Mouse (Mus musculus) right cerebral cortex, postnatal 4 days (tissue): ENCODE results near the gene Pcsk7.

Experiments used
- DNase-seq: peaks from one replicate; pipeline ENCODE4 v3.0.0-alpha.2; 2022

Pcsk7 gene

GRCm38 (mm10) chr9:45906355-45907077 is at the start of gene Pcsk7, which contains the start of gene Rnf214:
Pcsk7 (plus strand) TSS chr9:45906497.
Rnf214 (minus strand) TSS chr9:45906911.
- peak; percentile 91 for DNase-seq

- no peak for DNase-seq
Observed at GRCm38 (mm10) chr9:45859364-45859763, 46.9 kb upstream of the Pcsk7 start.

- DNase-seq = no peak
Observed at GRCm38 (mm10) chr9:45861813-45862212, 44.5 kb upstream of the Pcsk7 start.

GRCm38 (mm10) chr9:45869181-45869580 is 37.1 kb upstream of the Pcsk7 start:
- no peak for DNase-seq

GRCm38 (mm10) chr9:45870265-45870664 is 36.0 kb upstream of the Pcsk7 start:
- no peak for DNase-seq

- no peak for DNase-seq
Observed at GRCm38 (mm10) chr9:45877928-45878327, 28.4 kb upstream of the Pcsk7 start.

- no peak for DNase-seq
Observed at GRCm38 (mm10) chr9:45893681-45894080, 12.6 kb upstream of the Pcsk7 start.

GRCm38 (mm10) chr9:45905196-45905595 is 1.1 kb upstream of the Pcsk7 start:
- DNase-seq = no peak

GRCm38 (mm10) chr9:45905811-45906237 is 473 bp upstream of the Pcsk7 start:
- DNase-seq = peak; percentile 31

- DNase-seq = no peak
Observed at GRCm38 (mm10) chr9:45907078-45907428, 756 bp downstream of the Pcsk7 start.

GRCm38 (mm10) chr9:45910995-45911394 is 4.7 kb downstream of the Pcsk7 start:
- DNase-seq = no peak

GRCm38 (mm10) chr9:45911673-45912072 is 5.4 kb downstream of the Pcsk7 start:
- DNase-seq = peak; percentile 50

GRCm38 (mm10) chr9:45915659-45916058 is 9.4 kb downstream of the Pcsk7 start:
- no peak for DNase-seq

GRCm38 (mm10) chr9:45917041-45917934 is 11.0 kb downstream of the Pcsk7 start:
- peak; percentile 64 for DNase-seq

GRCm38 (mm10) chr9:45919895-45920294 is 13.6 kb downstream of the Pcsk7 start:
- DNase-seq = no peak

GRCm38 (mm10) chr9:45929285-45929684 is 23.0 kb downstream of the Pcsk7 start:
- DNase-seq = no peak

GRCm38 (mm10) chr9:45931958-45932357 is 25.7 kb downstream of the Pcsk7 start:
- no peak for DNase-seq

GRCm38 (mm10) chr9:45932571-45933415 is 26.5 kb downstream of the Pcsk7 start:
- DNase-seq = no peak

GRCm38 (mm10) chr9:45935628-45936210 is 29.4 kb downstream of the Pcsk7 start, which contains the start of gene Tagln:
Tagln (minus strand) TSS chr9:45936058.
- peak; percentile 27 for DNase-seq

GRCm38 (mm10) chr9:45936883-45937282 is 30.6 kb downstream of the Pcsk7 start:
- peak; percentile 50 for DNase-seq

- no peak for DNase-seq
Observed at GRCm38 (mm10) chr9:45938088-45938487, 31.8 kb downstream of the Pcsk7 start.

GRCm38 (mm10) chr9:45938952-45939637 is 32.8 kb downstream of the Pcsk7 start:
- no peak for DNase-seq
